Mouse (Mus musculus) cerebellum, adult 2 months (tissue): ENCODE results near the gene Fgfr2.

Experiments
- CTCF ChIP-seq: fragments of 200-500 bp; IDR thresholded peaks from 2 replicates; pipeline ENCODE4 v1.5.1; 2011; ENCODE audit warnings: low read depth, mild to moderate bottlenecking, control low read depth, low read length, moderate library complexity, borderline replicate concordance; ENCODE audit not compliant: insufficient read depth
- POLR2A ChIP-seq: fragments of 200-500 bp; IDR thresholded peaks from 2 replicates; pipeline ENCODE4 v1.6.1; 2011; ENCODE audit warnings: low read length, control low read depth, borderline replicate concordance; ENCODE audit not compliant: insufficient read depth

GRCm38 (mm10) chr7:131816641-131817040 is 1306.5 kb downstream of the Fgfr2 start:
- TF ChIP-seq CTCF, result no peak
- no peak for TF ChIP-seq POLR2A
